Mouse (Mus musculus) bone marrow macrophage, adult 2 months (primary cell): ENCODE measurements around the gene Fbxo21. TPM values are rescaled to one million over a fixed set of nuclear protein-coding genes. Genes with fewer than 3 reads are reported as not detected.

Experiments used
- H3K27ac ChIP-seq: 2 replicates; pipeline ENCODE4 v1.5.1; 2012; ENCODE audit warnings: low read depth, low read length; ENCODE audit not compliant: insufficient read depth
- H3K4me1 ChIP-seq: 2 replicates; pipeline ENCODE4 v1.6.1; 2012; ENCODE audit warnings: low read length; ENCODE audit not compliant: control insufficient read depth, insufficient read depth
- H3K4me3 ChIP-seq: 2 replicates; pipeline ENCODE4 v1.5.1; 2012; ENCODE audit warnings: mild to moderate bottlenecking, low read length, moderate library complexity; ENCODE audit not compliant: insufficient read depth
- CTCF ChIP-seq: IDR thresholded peaks from 2 replicates; pipeline ENCODE4 v1.5.1; 2012; ENCODE audit warnings: low read depth, mild to moderate bottlenecking, low read length, moderate library complexity
- POLR2A ChIP-seq: IDR thresholded peaks from 2 replicates; pipeline ENCODE4 v1.6.1; 2012; ENCODE audit warnings: mild to moderate bottlenecking, low read depth, low read length, borderline replicate concordance
- polyA plus RNA-seq: library from polyadenylated mRNA; stranded (reverse); fragments of >200 nt; gene quantifications from 2 replicates; pipeline ENCODE4 v1.2.4, GENCODE M21; 2012; ENCODE audit not compliant: missing spikeins, insufficient read depth, insufficient read length

Fbxo21 gene
- polyA plus RNA-seq, 1 experiment: 17.2 TPM

- Histone ChIP-seq H3K27ac (no peak overlapping the region), H3K4me3 (no peak overlapping the region), H3K4me1 (peaks cover 12% of the 10 kb centered on the region)
- TF ChIP-seq CTCF: no peak
Observed at GRCm38 (mm10) chr5:118048928-118049327, 72.4 kb downstream of the Fbxo21 start.

DNA sequence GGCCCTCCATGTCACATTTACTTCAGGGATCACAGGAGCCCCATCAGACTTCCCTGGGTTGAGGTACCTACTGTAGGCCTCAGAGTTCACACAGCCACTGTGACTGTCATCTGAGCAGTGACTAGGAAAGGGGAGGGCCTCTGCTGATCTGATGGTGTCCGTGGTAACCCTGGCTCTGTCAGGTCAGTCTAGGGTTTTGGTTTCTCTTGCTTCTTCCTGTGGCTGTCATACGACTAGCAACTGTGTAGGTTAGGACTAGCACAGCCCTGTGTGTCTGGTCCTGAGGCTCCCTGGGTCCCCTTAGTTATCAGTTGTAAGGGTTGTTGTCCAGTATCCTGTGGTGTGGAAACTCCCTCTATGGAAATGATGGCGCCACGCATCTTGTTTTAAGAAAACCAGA, 74.2 kb downstream of the Fbxo21 start:
- Histone ChIP-seq H3K4me1 (peaks cover 11% of the 10 kb centered on the region), H3K27ac (no peak overlapping the region), H3K4me3 (no peak overlapping the region)
- no peak for TF ChIP-seq POLR2A
- TF ChIP-seq CTCF: no peak

- no peak overlapping the region for H3K27ac ChIP-seq
- TF ChIP-seq POLR2A (no peak), CTCF (no peak)
- H3K4me1 ChIP-seq: peaks cover 11% of the 10 kb centered on the region
- H3K4me3 ChIP-seq: no peak overlapping the region
Observed at GRCm38 (mm10) chr5:118051981-118052662, 75.6 kb downstream of the Fbxo21 start.

GRCm38 (mm10) chr5:118053205-118053604, 76.7 kb downstream of the Fbxo21 start:
- H3K27ac ChIP-seq: no peak overlapping the region
- TF ChIP-seq POLR2A (no peak), CTCF (no peak)
- peaks cover 11% of the 10 kb centered on the region for H3K4me1 ChIP-seq

GRCm38 (mm10) chr5:118057508-118058111, 81.1 kb downstream of the Fbxo21 start:
- Histone ChIP-seq H3K4me1 (no peaks in the 10 kb centered on the region), H3K4me3 (no peak overlapping the region), H3K27ac (no peak overlapping the region)
- TF ChIP-seq POLR2A (no peak), CTCF (no peak)

More at GRCm38 (mm10) chr5:118053205-118053604, 76.7 kb downstream of the Fbxo21 start:
- H3K4me3 ChIP-seq: no peak overlapping the region

- no peak overlapping the region for H3K4me3 ChIP-seq
- no peaks in the 10 kb centered on the region for H3K4me1 ChIP-seq
- no peak for TF ChIP-seq POLR2A
- TF ChIP-seq CTCF: no peak
- no peak overlapping the region for H3K27ac ChIP-seq
Observed at GRCm38 (mm10) chr5:118058858-118059257, 82.3 kb downstream of the Fbxo21 start.

DNA sequence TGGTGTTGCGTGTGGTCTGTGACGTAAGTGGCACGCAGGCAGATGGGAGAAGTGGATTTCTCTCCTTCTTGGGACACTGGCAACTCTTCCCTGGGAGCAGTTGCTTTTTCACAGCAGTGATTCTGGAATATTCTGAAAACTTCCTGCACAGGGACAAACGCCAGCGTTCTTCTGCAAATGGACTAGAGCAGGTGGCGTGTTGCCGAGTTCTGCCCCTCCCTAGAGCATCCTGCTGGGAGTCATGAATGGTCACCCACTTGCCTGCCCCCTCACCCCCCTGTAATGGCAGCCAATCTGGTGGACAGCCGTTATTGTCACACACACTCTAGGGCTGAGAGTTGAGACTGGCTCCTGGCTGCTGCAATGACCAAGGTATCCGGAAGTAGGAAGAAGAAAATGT, 83.1 kb downstream of the Fbxo21 start:
- TF ChIP-seq POLR2A: no peak
- no peak for TF ChIP-seq CTCF
- Histone ChIP-seq H3K4me3 (no peak overlapping the region), H3K4me1 (no peaks in the 10 kb centered on the region), H3K27ac (no peak overlapping the region)

Other genes starting within 250 kb of the Fbxo21 start
- gene Nos1, start 195.7 kb upstream of the Fbxo21 start, polyA plus RNA-seq: 0.05 TPM in 1 of 2 replicates, not detected in the other
- not detected in 2 replicates for gene Tesc, start 51.0 kb downstream of the Fbxo21 start, polyA plus RNA-seq
- 13.5 and 16.7 TPM in 2 replicates for gene Fbxw8, start 178.7 kb downstream of the Fbxo21 start, polyA plus RNA-seq
- gene Hrk, start 187.9 kb downstream of the Fbxo21 start, polyA plus RNA-seq: not detected in 2 replicates